Mouse (Mus musculus) heart, embryonic 16.5 days (tissue): ENCODE data around the gene Nsrp1. TPM values are rescaled to one million over a fixed set of nuclear protein-coding genes. Genes with fewer than 3 reads are reported as not detected.
A peak's percentile ranks its signal among the peaks of the same experiment; 100 is the strongest.

Source experiments
- ATAC-seq: fragments of 200-750 bp; cut with Nextera tagmentation; replicated peaks from 2 replicates; pipeline ENCODE4 v1.8.0; 2017; ENCODE audit warnings: moderate number of reproducible peaks; ENCODE audit not compliant: insufficient read depth, low FRiP score; ENCODE audit errors: extremely low read depth
- H3K27ac ChIP-seq: fragments of 300-500 bp; sonication (generic); 2 replicates; pipeline ENCODE4 v1.5.1; 2014; ENCODE audit warnings: mild to moderate bottlenecking, low read length, control low read depth, moderate library complexity
- H3K27me3 ChIP-seq: fragments of 300-500 bp; sonication (generic); 2 replicates; pipeline ENCODE4 v1.6.1; 2014; ENCODE audit warnings: low read length, mixed read lengths; ENCODE audit not compliant: control insufficient read depth, insufficient read depth
- H3K36me3 ChIP-seq: fragments of 300-500 bp; sonication (generic); 2 replicates; pipeline ENCODE4 v1.6.1; 2014; ENCODE audit not compliant: control insufficient read depth, insufficient read depth
- H3K4me1 ChIP-seq: fragments of 300-500 bp; sonication (generic); 2 replicates; pipeline ENCODE4 v1.6.1; 2014; ENCODE audit warnings: low read length, mixed read lengths; ENCODE audit not compliant: control insufficient read depth, insufficient read depth
- H3K4me2 ChIP-seq: fragments of 300-500 bp; sonication (generic); 2 replicates; pipeline ENCODE4 v1.6.1; 2014; ENCODE audit warnings: low read depth, mild to moderate bottlenecking, control low read depth, low read length
- H3K4me3 ChIP-seq: fragments of 300-500 bp; sonication (generic); 2 replicates; pipeline ENCODE4 v1.5.1; 2014; ENCODE audit warnings: mild to moderate bottlenecking, control low read depth, low read length
- H3K9ac ChIP-seq: fragments of 300-500 bp; sonication (generic); 2 replicates; pipeline ENCODE4 v1.6.1; 2014; ENCODE audit warnings: low read length, control low read depth
- H3K9me3 ChIP-seq: fragments of 300-500 bp; sonication (generic); replicated peaks from 2 replicates; pipeline ENCODE4 v1.6.1; 2016; ENCODE audit warnings: low read length; ENCODE audit not compliant: control insufficient read depth
- WGBS: fragments of 180-500 bp; shearing (Covaris S2); extraction: QIAGEN DNeasy Blood & Tissue Kit; methylation state at CpG from one replicate; pipeline ENCODE4 v1.1.7; 2014; 5-methylcytosine and 5-hydroxymethylcytosine counted together
- polyA plus RNA-seq: library from polyadenylated mRNA; unstranded; fragments of >200 nt; fragmentation: Nextera tagmentation; extraction: Ambion mirVana; gene quantifications from 2 replicates; pipeline ENCODE4 v1.2.1, GENCODE M21; 2015

Gene Nsrp1
- polyA plus RNA-seq, 1 experiment from 2014 or later, result 50.1 TPM

DNA sequence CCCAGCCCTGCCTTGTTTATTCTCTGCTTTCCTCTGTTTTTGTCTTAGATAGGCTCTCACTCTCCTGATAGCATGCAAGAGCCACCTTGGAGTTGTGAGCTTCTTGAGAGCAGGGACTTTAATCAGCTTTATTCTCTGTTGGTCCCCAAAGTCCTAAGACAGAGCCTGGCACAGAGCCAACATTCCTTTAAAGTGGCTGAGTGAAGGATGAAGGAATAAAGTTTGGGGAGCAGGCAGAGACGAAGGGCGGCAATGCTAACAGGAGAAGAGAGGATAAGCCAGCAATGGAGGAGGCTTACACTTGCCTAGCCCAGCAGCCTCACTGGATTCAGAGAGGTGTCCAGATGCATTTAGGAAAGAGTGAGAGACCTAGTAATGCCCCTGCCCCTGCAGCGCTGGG, 18.3 kb upstream of the Nsrp1 start:
- H3K4me3 ChIP-seq, result no peak overlapping the region
- WGBS, result 45% methylated on average over 3 of the region's 3 CpGs
- H3K36me3 ChIP-seq, result no peaks in the 10 kb centered on the region
- H3K9ac ChIP-seq, result no peak overlapping the region
- no peak for ATAC-seq
- no peak overlapping the region for H3K27ac ChIP-seq
- peaks cover 12% of the 10 kb centered on the region for H3K4me1 ChIP-seq
- no peaks in the 10 kb centered on the region for H3K9me3 ChIP-seq
- H3K27me3 ChIP-seq, result no peaks in the 10 kb centered on the region
- no peak overlapping the region for H3K4me2 ChIP-seq

DNA sequence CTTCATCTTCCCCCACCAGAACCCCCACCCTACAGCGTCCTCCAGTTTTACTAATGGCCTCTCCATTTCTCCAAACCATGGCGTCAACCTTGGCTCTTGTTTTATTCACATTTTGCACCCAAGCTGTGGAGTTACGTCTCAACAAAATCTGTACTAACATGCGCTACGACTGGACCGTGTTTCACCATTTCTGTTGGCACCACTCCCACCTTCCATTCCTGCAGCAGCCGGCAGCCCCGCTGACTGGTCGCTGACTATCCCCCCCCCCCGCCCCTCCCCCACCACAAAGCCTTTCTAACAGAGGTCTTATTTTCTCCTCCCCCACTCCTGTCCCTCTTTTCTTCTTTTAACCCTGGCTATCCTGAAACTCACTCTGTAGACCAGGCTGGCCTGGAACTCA, 17.0 kb upstream of the Nsrp1 start:
- H3K27me3 ChIP-seq, result no peaks in the 10 kb centered on the region
- H3K4me2 ChIP-seq, result no peak overlapping the region
- WGBS, result 58% methylated on average over 10 of the region's 10 CpGs
- no peak for ATAC-seq
- no peak overlapping the region for H3K27ac ChIP-seq
- no peaks in the 10 kb centered on the region for H3K9me3 ChIP-seq
- H3K4me1 ChIP-seq, result peaks cover 12% of the 10 kb centered on the region
- no peaks in the 10 kb centered on the region for H3K36me3 ChIP-seq
- no peak overlapping the region for H3K4me3 ChIP-seq
- H3K9ac ChIP-seq, result no peak overlapping the region

DNA sequence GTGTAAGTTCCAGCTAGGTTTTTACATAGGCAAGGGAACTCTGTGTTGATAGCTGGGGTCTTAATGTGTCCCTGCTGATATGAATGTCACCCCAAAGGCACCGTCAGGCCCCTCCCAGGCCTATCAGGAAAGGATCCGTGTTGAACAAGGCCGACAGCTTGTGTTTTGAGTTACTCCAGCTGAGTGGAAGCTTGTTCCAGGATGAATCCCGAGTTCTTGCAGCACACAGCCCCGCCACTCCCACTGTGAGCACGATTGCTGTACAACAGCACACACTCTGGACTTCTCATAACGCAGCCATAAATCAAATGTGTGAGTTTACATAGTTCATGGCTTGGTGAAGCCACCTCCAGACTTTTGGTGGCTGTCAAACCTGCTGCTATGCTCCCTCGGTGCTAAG, 15.9 kb upstream of the Nsrp1 start:
- Histone ChIP-seq H3K9me3 (no peaks in the 10 kb centered on the region), H3K36me3 (no peaks in the 10 kb centered on the region), H3K4me2 (no peak overlapping the region), H3K4me3 (no peak overlapping the region), H3K27ac (no peak overlapping the region), H3K4me1 (peaks cover 12% of the 10 kb centered on the region), H3K9ac (no peak overlapping the region), H3K27me3 (no peaks in the 10 kb centered on the region)
- WGBS, result 55% methylated on average over 8 of the region's 8 CpGs
- no peak for ATAC-seq

DNA sequence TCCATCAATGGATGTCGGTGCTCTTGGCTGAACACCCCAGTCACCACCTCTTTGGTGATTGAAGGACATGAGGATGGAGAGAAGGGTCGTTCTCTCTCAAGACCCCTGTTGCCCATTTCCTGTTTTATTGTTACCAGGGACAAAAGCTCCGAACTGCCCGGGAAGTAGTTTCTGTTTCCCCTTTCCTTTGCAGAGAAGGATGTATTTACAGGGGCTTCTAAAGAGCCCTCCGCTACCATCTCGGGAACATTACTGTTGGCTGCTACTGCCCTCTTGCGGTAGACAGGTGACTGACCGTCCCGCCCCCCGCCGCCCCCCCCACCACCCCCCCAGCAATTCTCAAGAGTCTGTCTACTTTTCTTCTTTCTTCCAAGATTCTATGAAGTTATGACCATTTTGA, 15.0 kb upstream of the Nsrp1 start:
- Histone ChIP-seq H3K4me3 (peak overlapping the region; percentile 33), H3K4me1 (peaks cover 12% of the 10 kb centered on the region), H3K27ac (no peak overlapping the region), H3K27me3 (no peaks in the 10 kb centered on the region), H3K36me3 (no peaks in the 10 kb centered on the region), H3K4me2 (peak overlapping the region; percentile 50), H3K9ac (peak overlapping the region; percentile 53), H3K9me3 (no peaks in the 10 kb centered on the region)
- 3% methylated on average over 11 of the region's 11 CpGs for WGBS
- no peak for ATAC-seq

DNA sequence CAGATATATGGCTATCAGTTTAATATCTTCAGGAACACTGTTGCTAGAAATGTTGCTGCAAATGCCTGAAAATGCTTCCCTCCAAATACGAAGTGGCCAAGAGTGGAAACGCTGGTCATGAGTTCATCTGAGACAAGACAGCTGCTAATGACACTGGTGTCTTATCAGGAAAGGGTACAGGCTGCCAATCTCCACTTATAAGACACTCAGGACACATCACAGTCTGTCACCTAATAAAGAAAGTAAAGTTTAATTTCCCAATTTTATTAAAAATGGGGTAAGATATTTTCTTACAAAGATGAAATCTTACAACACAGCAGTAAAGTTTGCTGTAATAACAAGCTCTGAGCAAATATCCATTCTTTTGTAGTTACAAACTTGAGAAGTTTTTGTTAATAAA, 10.9 kb upstream of the Nsrp1 start:
- H3K9me3 ChIP-seq, result 0 out of 2 replicates have a peak, but pooled peaks cover 3% of the 10 kb centered on the region
- no peaks in the 10 kb centered on the region for H3K27me3 ChIP-seq
- no peaks in the 10 kb centered on the region for H3K4me1 ChIP-seq
- ATAC-seq, result no peak
- no peak overlapping the region for H3K4me2 ChIP-seq
- WGBS, result 30% methylated on average over 2 of the region's 2 CpGs
- H3K4me3 ChIP-seq, result no peak overlapping the region
- H3K9ac ChIP-seq, result no peak overlapping the region
- no peaks in the 10 kb centered on the region for H3K36me3 ChIP-seq
- no peak overlapping the region for H3K27ac ChIP-seq

DNA sequence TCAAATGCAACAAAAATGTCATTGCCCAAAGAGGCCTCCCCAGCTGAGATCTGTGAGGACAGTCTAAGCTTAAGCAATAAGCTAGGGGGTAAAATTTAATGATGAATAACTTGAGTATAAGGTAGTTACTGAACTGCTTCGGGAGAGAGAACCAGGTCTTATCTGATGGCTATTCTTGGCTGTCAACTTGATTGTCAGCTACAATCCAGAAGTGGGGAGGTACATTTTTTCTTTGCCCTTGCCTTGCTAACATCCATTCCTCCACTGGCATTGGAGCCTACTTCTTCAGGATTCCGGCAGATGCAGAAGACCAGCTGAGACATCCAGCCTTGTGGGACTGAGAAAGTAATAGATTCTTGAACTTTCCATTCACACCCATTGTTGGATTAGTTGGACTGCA, 8.8 kb upstream of the Nsrp1 start:
- no peaks in the 10 kb centered on the region for H3K4me1 ChIP-seq
- no peak overlapping the region for H3K27ac ChIP-seq
- H3K9me3 ChIP-seq, result 0 out of 2 replicates have a peak, but pooled peaks cover 3% of the 10 kb centered on the region
- H3K4me3 ChIP-seq, result no peak overlapping the region
- H3K27me3 ChIP-seq, result peaks cover 2% of the 10 kb centered on the region; the same call in 1 of the 2 replicates
- no peak for ATAC-seq
- no peaks in the 10 kb centered on the region for H3K36me3 ChIP-seq
- WGBS, result 69% methylated on average over 2 of the region's 2 CpGs
- H3K4me2 ChIP-seq, result no peak overlapping the region
- no peak overlapping the region for H3K9ac ChIP-seq

DNA sequence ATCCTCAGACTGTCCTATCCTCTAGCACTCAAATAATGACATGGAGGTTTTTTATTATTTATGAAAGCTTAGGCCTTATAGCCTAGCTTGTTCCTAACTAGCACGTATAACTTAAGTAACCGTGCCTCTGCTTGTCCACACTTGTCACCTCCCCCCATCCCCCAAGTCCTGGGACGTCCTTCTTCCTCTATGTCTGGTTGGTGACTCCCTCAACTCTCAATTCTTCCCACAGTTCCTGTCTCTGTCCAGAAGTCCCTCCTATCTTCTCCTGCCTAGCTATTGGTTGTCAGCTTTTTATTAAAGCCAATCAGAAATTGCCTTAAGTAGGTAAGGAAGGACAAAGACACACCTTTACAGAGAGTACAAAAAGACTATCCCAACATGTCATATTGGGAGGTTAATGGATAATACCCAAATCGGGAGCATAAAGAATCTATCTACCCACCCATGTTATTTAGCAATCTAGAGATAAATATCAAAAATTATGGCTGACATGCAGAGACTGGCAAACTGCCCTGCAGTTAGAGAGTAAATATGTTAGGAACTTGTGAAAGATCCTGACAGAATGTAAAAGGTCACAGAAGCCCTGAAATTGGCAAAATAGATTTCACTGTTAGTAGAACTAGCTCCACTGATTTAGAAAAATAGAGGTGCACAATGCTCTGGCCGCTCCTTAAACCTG, 5.9 kb upstream of the Nsrp1 start:
- WGBS, result 42% methylated on average over 5 of the region's 5 CpGs
- Histone ChIP-seq H3K36me3 (no peaks in the 10 kb centered on the region), H3K4me2 (no peak overlapping the region), H3K9ac (no peak overlapping the region), H3K4me3 (no peak overlapping the region), H3K4me1 (no peaks in the 10 kb centered on the region), H3K27me3 (peaks cover 10% of the 10 kb centered on the region), H3K27ac (no peak overlapping the region), H3K9me3 (0 out of 2 replicates have a peak, but pooled peaks cover 3% of the 10 kb centered on the region)
- ATAC-seq, result no peak

DNA sequence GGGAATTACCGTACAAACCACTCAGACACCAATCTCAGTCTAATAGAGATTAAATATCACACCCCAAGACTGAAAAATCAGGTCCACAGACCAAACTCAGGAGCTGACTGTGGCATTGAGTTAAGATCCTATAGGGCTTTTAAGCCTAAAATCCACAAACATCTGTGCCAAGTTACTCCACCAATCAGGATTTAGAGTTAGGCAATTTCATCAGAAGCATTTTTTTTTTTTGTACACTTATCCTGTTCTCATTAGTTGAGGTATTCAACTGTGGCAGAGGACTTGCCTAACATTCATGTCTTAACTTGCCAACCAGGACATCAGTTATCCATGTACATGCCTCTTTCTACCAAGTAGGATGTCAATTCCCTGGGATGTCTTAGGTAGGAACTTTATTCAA, 1.1 kb upstream of the Nsrp1 start:
- peaks cover 3% of the 10 kb centered on the region; the same call in 1 of the 2 replicates for H3K4me1 ChIP-seq
- H3K27me3 ChIP-seq, result peaks cover 10% of the 10 kb centered on the region
- no peak overlapping the region for H3K4me2 ChIP-seq
- no peak overlapping the region for H3K9ac ChIP-seq
- no peak for ATAC-seq
- H3K27ac ChIP-seq, result no peak overlapping the region
- no peaks in the 10 kb centered on the region for H3K9me3 ChIP-seq
- 90% methylated on average over 1 of the region's 1 CpGs for WGBS
- H3K36me3 ChIP-seq, result peaks cover 8% of the 10 kb centered on the region
- H3K4me3 ChIP-seq, result no peak overlapping the region

DNA sequence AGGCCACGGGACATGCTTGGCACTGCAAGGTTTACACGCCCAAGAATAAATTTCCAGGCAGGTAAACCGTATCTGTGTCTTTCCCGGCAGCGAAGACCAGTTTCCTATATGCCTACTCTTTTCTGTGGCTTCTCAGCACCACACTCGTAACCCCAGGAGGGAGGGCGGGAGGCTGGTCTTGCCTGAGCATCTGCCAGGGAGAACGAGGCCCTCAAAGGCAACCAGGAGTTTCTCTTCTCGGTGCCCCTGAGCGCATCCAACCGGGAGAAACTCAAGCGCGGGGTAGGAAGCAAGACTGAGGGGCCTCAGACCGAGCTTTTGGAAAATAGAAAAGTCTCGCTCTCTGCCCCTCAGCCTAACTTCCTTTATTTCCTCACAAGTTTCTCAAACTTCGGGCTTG, 443 bp downstream of the Nsrp1 start:
- peak overlapping the region; percentile 83 for H3K27ac ChIP-seq
- no peak for ATAC-seq
- H3K9ac ChIP-seq, result peak overlapping the region; percentile 84
- peak overlapping the region; percentile 97 for H3K4me2 ChIP-seq
- H3K4me3 ChIP-seq, result peak overlapping the region; percentile 79
- H3K9me3 ChIP-seq, result no peaks in the 10 kb centered on the region
- WGBS, result 3% methylated on average over 16 of the region's 16 CpGs
- peaks cover 14% of the 10 kb centered on the region for H3K36me3 ChIP-seq
- peaks cover 3% of the 10 kb centered on the region; the same call in 1 of the 2 replicates for H3K4me1 ChIP-seq
- peaks cover 7% of the 10 kb centered on the region for H3K27me3 ChIP-seq
